Mouse (Mus musculus) CH12.LX (cell line): ENCODE data around the gene Drc1. TPM values are rescaled to one million over a fixed set of nuclear protein-coding genes. Genes with fewer than 3 reads are reported as not detected.

Source experiments
- DNase-seq: peaks from one replicate; pipeline ENCODE4 v3.0.0-alpha.2; 2013; ENCODE audit errors: extremely low read depth
- H3K27ac ChIP-seq: 2 replicates; pipeline ENCODE4 v1.5.1; 2012; ENCODE audit warnings: low read depth, mild to moderate bottlenecking, control low read depth, moderate library complexity; ENCODE audit not compliant: insufficient read depth
- H3K27me3 ChIP-seq: replicated peaks from 2 replicates; pipeline ENCODE3; 2012; ENCODE audit warnings: inconsistent platforms
- H3K36me3 ChIP-seq, 2 experiments: replicated peaks in 1 of 2; 2 replicates each; pipeline versions ENCODE3 to v1.6.1; 2012; ENCODE audit warnings: inconsistent platforms in 1 of 2, low read length in 1 of 2, mild to moderate bottlenecking in 1 of 2, mixed read lengths in 1 of 2, moderate library complexity in 1 of 2; ENCODE audit not compliant: control insufficient read depth in 1 of 2, insufficient read depth in 1 of 2
- H3K4me1 ChIP-seq, 2 experiments: 2 replicates each; pipeline ENCODE4 v1.6.1; 2012; ENCODE audit warnings: inconsistent platforms in 1 of 2, moderate library complexity in 1 of 2; ENCODE audit not compliant: insufficient read depth in 2 of 2, control insufficient read depth in 1 of 2
- H3K4me2 ChIP-seq: 2 replicates; pipeline ENCODE4 v1.6.1; 2012; ENCODE audit warnings: low read depth, mild to moderate bottlenecking, control low read depth; ENCODE audit not compliant: poor library complexity, insufficient read depth, severe bottlenecking
- H3K4me3 ChIP-seq, 3 experiments: fragments of 150-350 bp in 1 of 3; sonication (generic) in 1 of 3; replicated peaks in 1 of 3; 2 replicates each; pipeline versions ENCODE3 to v1.5.1; 2011 to 2012; ENCODE audit warnings: low read depth in 2 of 3, low read length in 2 of 3, mild to moderate bottlenecking in 2 of 3, moderate library complexity in 2 of 3, control low read depth in 1 of 3, improper control_type of control experiment in 1 of 3, inconsistent platforms in 1 of 3, mixed read lengths in 1 of 3; ENCODE audit not compliant: poor library complexity in 1 of 3
- H3K79me2 ChIP-seq: replicated peaks from 2 replicates; pipeline ENCODE4 v1.6.1; 2012; ENCODE audit warnings: mild to moderate bottlenecking, moderate library complexity; ENCODE audit not compliant: control insufficient read depth, poor library complexity, insufficient read depth, severe bottlenecking; ENCODE audit errors: extremely low read depth
- H3K9ac ChIP-seq: 2 replicates; pipeline ENCODE4 v1.6.1; 2012; ENCODE audit warnings: low read depth, mild to moderate bottlenecking, control low read depth, moderate library complexity; ENCODE audit not compliant: insufficient read depth
- H3K9me3 ChIP-seq: replicated peaks from 2 replicates; pipeline ENCODE3; 2012; ENCODE audit warnings: low read length, inconsistent platforms, mixed read lengths
- BHLHE40 ChIP-seq: IDR thresholded peaks from 2 replicates; pipeline ENCODE4 v1.6.1; 2011; ENCODE audit warnings: mild to moderate bottlenecking, low read depth, low read length, improper control_type of control experiment
- CHD1 ChIP-seq: IDR thresholded peaks from 2 replicates; pipeline ENCODE4 v1.6.1; 2012; ENCODE audit warnings: low read depth, low read length, improper control_type of control experiment, inconsistent platforms
- CHD2 ChIP-seq: IDR thresholded peaks from 2 replicates; pipeline ENCODE4 v1.6.1; 2011; ENCODE audit warnings: low read length, improper control_type of control experiment
- E2F4 ChIP-seq: IDR thresholded peaks from 2 replicates; pipeline ENCODE4 v1.6.1; 2011; ENCODE audit warnings: low read depth, low read length, improper control_type of control experiment; ENCODE audit not compliant: insufficient replicate concordance
- ELF1 ChIP-seq: IDR thresholded peaks from 2 replicates; pipeline ENCODE4 v1.6.1; 2014; ENCODE audit warnings: low read depth, mild to moderate bottlenecking, inconsistent platforms, low read length, improper control_type of control experiment
- GABPA ChIP-seq: IDR thresholded peaks from 2 replicates; pipeline ENCODE4 v1.6.1; 2012; ENCODE audit warnings: low read depth, low read length, improper control_type of control experiment, inconsistent platforms; ENCODE audit not compliant: insufficient replicate concordance
- HCFC1 ChIP-seq: IDR thresholded peaks from 2 replicates; pipeline ENCODE4 v1.6.1; 2012; ENCODE audit warnings: low read depth, mild to moderate bottlenecking, inconsistent platforms, low read length, improper control_type of control experiment
- JUND ChIP-seq: conservative IDR thresholded peaks from 2 replicates; pipeline ENCODE4 v1.6.1; 2011; ENCODE audit warnings: low read depth, low read length, improper control_type of control experiment
- MAZ ChIP-seq: IDR thresholded peaks from 2 replicates; pipeline ENCODE4 v1.6.1; 2012; ENCODE audit warnings: low read depth, mild to moderate bottlenecking, inconsistent platforms, low read length, improper control_type of control experiment, moderate library complexity
- MYC ChIP-seq: IDR thresholded peaks from 2 replicates; pipeline ENCODE4 v1.6.1; 2011; ENCODE audit warnings: low read depth, mild to moderate bottlenecking, improper control_type of control experiment, low read length
- NRF1 ChIP-seq: IDR thresholded peaks from 2 replicates; pipeline ENCODE4 v1.6.1; 2014; ENCODE audit warnings: low read depth, mild to moderate bottlenecking, inconsistent platforms, low read length, improper control_type of control experiment, moderate library complexity
- PAX5 ChIP-seq: IDR thresholded peaks from 2 replicates; pipeline ENCODE4 v1.6.1; 2012; ENCODE audit warnings: low read length, inconsistent platforms, mixed read lengths
- POLR2A ChIP-seq: IDR thresholded peaks from 2 replicates; pipeline ENCODE4 v1.6.1; 2011; ENCODE audit warnings: low read depth, mild to moderate bottlenecking, improper control_type of control experiment, low read length
- RAD21 ChIP-seq: IDR thresholded peaks from 2 replicates; pipeline ENCODE4 v1.6.1; 2011; ENCODE audit warnings: low read depth, mild to moderate bottlenecking, low read length, improper control_type of control experiment, moderate library complexity
- TBP ChIP-seq: conservative IDR thresholded peaks from 2 replicates; pipeline ENCODE4 v1.6.1; 2011; ENCODE audit warnings: low read depth, low read length, improper control_type of control experiment
- TCF12 ChIP-seq: IDR thresholded peaks from 2 replicates; pipeline ENCODE4 v1.6.1; 2014; ENCODE audit warnings: low read depth, mild to moderate bottlenecking, inconsistent platforms, low read length, improper control_type of control experiment
- UBTF ChIP-seq: IDR thresholded peaks from 2 replicates; pipeline ENCODE4 v1.6.1; 2012; ENCODE audit warnings: low read depth, mild to moderate bottlenecking, inconsistent platforms, low read length, improper control_type of control experiment, moderate library complexity
- USF2 ChIP-seq: conservative IDR thresholded peaks from 2 replicates; pipeline ENCODE4 v1.6.1; 2011; ENCODE audit warnings: low read depth, low read length, improper control_type of control experiment
- ZMIZ1 ChIP-seq: IDR thresholded peaks from 2 replicates; pipeline ENCODE4 v1.6.1; 2012; ENCODE audit warnings: low read depth, mild to moderate bottlenecking, inconsistent platforms, low read length, improper control_type of control experiment
- ZNF384 ChIP-seq: IDR thresholded peaks from 2 replicates; pipeline ENCODE4 v1.6.1; 2012; ENCODE audit warnings: low read depth, low read length, improper control_type of control experiment, inconsistent platforms
- dilution Hi-C: fragments of 300-500 bp; cut with MboI; formaldehyde crosslinking; loops from 2 replicates; pipeline ENCODE4 v1.14.3; 2020; ENCODE audit warnings: low sequenced_read_pairs; ENCODE audit not compliant: extremely low pct_unique_long_range_greater_than_20kb, extremely low pct_ligation_motif_present
- in situ Hi-C: fragments of 300-500 bp; cut with MboI; formaldehyde crosslinking; loops from 3 replicates; pipeline ENCODE4 v1.14.3; 2019; ENCODE audit warnings: low sequenced_read_pairs, low pct_ligation_motif_present, low pct_unique_long_range_greater_than_20kb, mixed read lengths
- polyA plus RNA-seq: library from polyadenylated mRNA; unstranded; fragments of >175 nt; gene quantifications from 2 replicates; pipeline ENCODE4 v1.2.1, GENCODE M21; 2012; ENCODE audit warnings: low read depth; ENCODE audit not compliant: insufficient read length
- total RNA-seq, 2 experiments: library from RNA; depleted of rRNA; stranded (reverse); fragments of 300-350 nt in 1 of 2; fragments of >200 nt in 1 of 2; gene quantifications; 2 replicates each; pipeline ENCODE4 v1.2.3; 2012 to 2014

The Drc1 gene
- total and polyA plus RNA-seq, 3 experiments: 0.04 TPM; not detected in 2

GRCm38 (mm10) chr5:30355559-30356159 lies 74.5 kb downstream of the Drc1 start:
- Histone ChIP-seq H3K79me2 (no peaks in the 10 kb centered on the region), H3K27me3 (no peaks in the 10 kb centered on the region), H3K4me3 (no peak overlapping the region), H3K9me3 (no peaks in the 10 kb centered on the region), H3K27ac (no peak overlapping the region), H3K9ac (no peak overlapping the region), H3K36me3 (no peaks in the 10 kb centered on the region), H3K4me1 (peaks cover 0 to 6% of the 10 kb centered on the region in 2 experiments; a peak in 2 of 4 replicates), H3K4me2 (peak overlapping the region; percentile 6)
- in situ Hi-C loops (no loop called here), dilution Hi-C loops (no loop called here)
- peak; percentile 62; the same call in 1 of the 2 replicates for TF ChIP-seq UBTF
- no peak for TF ChIP-seq ELF1
- TF ChIP-seq RAD21: no peak
- TF ChIP-seq USF2: no peak
- TF ChIP-seq GABPA: no peak
- TF ChIP-seq PAX5: no peak
- TF ChIP-seq ZNF384: no peak
- TF ChIP-seq TCF12: no peak
- peak; percentile 83 for TF ChIP-seq TBP
- no peak for TF ChIP-seq BHLHE40
- DNase-seq: no peak

DNA sequence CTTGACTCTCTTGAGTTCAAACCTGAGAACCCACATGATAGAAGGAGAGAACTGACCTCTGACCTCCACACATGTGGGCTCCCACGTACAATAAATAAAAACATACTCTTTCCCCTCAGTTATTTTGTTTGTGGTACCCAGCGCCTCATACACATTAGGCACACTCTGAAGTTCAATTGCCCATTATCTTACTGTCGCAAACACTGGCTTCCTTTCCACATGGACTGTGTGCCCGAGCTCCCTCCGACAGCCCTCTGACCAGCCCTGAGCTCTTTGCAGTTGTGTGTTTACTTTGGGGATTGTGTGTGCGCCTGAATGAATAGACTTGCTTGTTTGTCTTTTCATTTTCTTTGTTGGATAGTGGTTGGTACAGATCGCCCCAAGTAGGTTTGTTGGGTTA lies 75.5 kb downstream of the Drc1 start:
- no peaks in the 10 kb centered on the region for H3K36me3 ChIP-seq
- DNase-seq: no peak
- TF ChIP-seq E2F4: no peak
- TF ChIP-seq ELF1: no peak
- TF ChIP-seq NRF1: no peak
- no peak for TF ChIP-seq ZMIZ1
- no peak for TF ChIP-seq POLR2A
- no peak for TF ChIP-seq HCFC1
- no peak for TF ChIP-seq TBP
- no peak for TF ChIP-seq RAD21
- no peak for TF ChIP-seq MAZ
- TF ChIP-seq CHD2: no peak
- no peak for TF ChIP-seq MYC
- no peak for TF ChIP-seq JUND
- no peak for TF ChIP-seq CHD1
- H3K9me3 ChIP-seq: no peaks in the 10 kb centered on the region
- peaks cover 4% of the 10 kb centered on the region for H3K27me3 ChIP-seq
- no peaks in the 10 kb centered on the region for H3K79me2 ChIP-seq
- dilution Hi-C loops (no loop called here), in situ Hi-C loops (no loop called here)
- H3K4me2 ChIP-seq: no peak overlapping the region
- peaks cover 0 to 6% of the 10 kb centered on the region in 2 experiments; a peak in 2 of 4 replicates for H3K4me1 ChIP-seq
- H3K4me3 ChIP-seq: no peak overlapping the region
- H3K27ac ChIP-seq: no peak overlapping the region
- H3K9ac ChIP-seq: no peak overlapping the region
